Mouse (Mus musculus) neural tube, embryonic 15.5 days (tissue): ENCODE results near the gene Ern1. TPM values are rescaled to one million over a fixed set of nuclear protein-coding genes. Genes with fewer than 3 reads are reported as not detected.

Experiments
- ATAC-seq: fragments of 200-750 bp; cut with Nextera tagmentation; 2 replicates; pipeline ENCODE4 v1.8.0; 2017; ENCODE audit warnings: mild to moderate bottlenecking, moderate TSS enrichment, moderate library complexity; ENCODE audit not compliant: low FRiP score
- H3K27ac ChIP-seq: fragments of 300-500 bp; sonication (generic); replicated peaks from 2 replicates; pipeline ENCODE4 v1.5.1; 2015; ENCODE audit warnings: mild to moderate bottlenecking, inconsistent platforms
- H3K27me3 ChIP-seq: fragments of 300-500 bp; sonication (generic); replicated peaks from 2 replicates; pipeline ENCODE4 v1.6.1; 2015; ENCODE audit warnings: inconsistent platforms
- H3K36me3 ChIP-seq: fragments of 300-500 bp; sonication (generic); 2 replicates; pipeline ENCODE4 v1.6.1; 2015; ENCODE audit warnings: inconsistent platforms
- H3K4me1 ChIP-seq: fragments of 300-500 bp; sonication (generic); 2 replicates; pipeline ENCODE4 v1.6.1; 2015; ENCODE audit warnings: inconsistent platforms
- H3K4me2 ChIP-seq: fragments of 300-500 bp; sonication (generic); 2 replicates; pipeline ENCODE4 v1.6.1; 2015; ENCODE audit warnings: inconsistent platforms, mild to moderate bottlenecking, moderate library complexity
- H3K4me3 ChIP-seq: fragments of 300-500 bp; sonication (generic); replicated peaks from 2 replicates; pipeline ENCODE4 v1.5.1; 2015; ENCODE audit warnings: mild to moderate bottlenecking, inconsistent platforms
- H3K9ac ChIP-seq: fragments of 300-500 bp; sonication (generic); replicated peaks from 2 replicates; pipeline ENCODE4 v1.6.1; 2015; ENCODE audit warnings: mild to moderate bottlenecking, inconsistent platforms
- H3K9me3 ChIP-seq: fragments of 300-500 bp; sonication (generic); replicated peaks from 2 replicates; pipeline ENCODE4 v1.6.1; 2016; ENCODE audit warnings: inconsistent platforms
- WGBS: fragments of 180-500 bp; shearing (Covaris S2); methylation state at CpG from one replicate; pipeline ENCODE4 v1.1.7; 2015; ENCODE audit warnings: mixed read lengths; 5-methylcytosine and 5-hydroxymethylcytosine counted together
- polyA plus RNA-seq: library from polyadenylated mRNA; unstranded; fragments of >200 nt; fragmentation: Nextera tagmentation; extraction: Ambion mirVana; gene quantifications from 2 replicates; pipeline ENCODE4 v1.2.1, GENCODE M21; 2015

Ern1 gene
- polyA plus RNA-seq, 1 experiment from 2014 or later: 4.1 TPM

GRCm38 (mm10) chr11:106353188-106353587 is 134.5 kb downstream of the Ern1 start, which contains the start of gene Scn4a:
TSS of gene Scn4a (minus strand) at chr11:106353288.
- Histone ChIP-seq H3K9ac (no peak within 1 kb of the TSS), H3K4me2 (no peak within 1 kb of the TSS), H3K27ac (no peak within 1 kb of the TSS), H3K4me3 (no peak within 1 kb of the TSS), H3K4me1 (no peaks in the 10 kb centered on the region), H3K9me3 (no peaks in the 10 kb centered on the region), H3K36me3 (no peaks in the 10 kb centered on the region), H3K27me3 (no peaks in the 10 kb centered on the region)
- WGBS: 91% methylated on average over 12 of the region's 12 CpGs
- no peak for ATAC-seq

GRCm38 (mm10) chr11:106351941-106352340 is 135.7 kb downstream of the Ern1 start:
- H3K9me3 ChIP-seq: no peaks in the 10 kb centered on the region
- ATAC-seq: no peak
- H3K9ac ChIP-seq: no peak overlapping the region
- 77% methylated on average over 4 of the region's 4 CpGs for whole genome bisulfite sequencing
- no peak overlapping the region for H3K27ac ChIP-seq
- no peaks in the 10 kb centered on the region for H3K27me3 ChIP-seq
- no peak overlapping the region for H3K4me3 ChIP-seq
- H3K4me1 ChIP-seq: no peaks in the 10 kb centered on the region
- H3K4me2 ChIP-seq: no peak overlapping the region
- H3K36me3 ChIP-seq: no peaks in the 10 kb centered on the region

GRCm38 (mm10) chr11:106351253-106351652 is 136.4 kb downstream of the Ern1 start:
- Histone ChIP-seq H3K4me2 (no peak overlapping the region), H3K36me3 (no peaks in the 10 kb centered on the region), H3K4me1 (no peaks in the 10 kb centered on the region), H3K27me3 (no peaks in the 10 kb centered on the region), H3K9me3 (no peaks in the 10 kb centered on the region), H3K9ac (no peak overlapping the region), H3K27ac (no peak overlapping the region), H3K4me3 (no peak overlapping the region)
- no peak for ATAC-seq
- 69% methylated on average over 3 of the region's 3 CpGs for WGBS

- 69% methylated on average over 5 of the region's 5 CpGs for WGBS
- no peaks in the 10 kb centered on the region for H3K27me3 ChIP-seq
- H3K4me2 ChIP-seq: no peak overlapping the region
- no peak overlapping the region for H3K27ac ChIP-seq
- no peaks in the 10 kb centered on the region for H3K4me1 ChIP-seq
- ATAC-seq: no peak
- H3K36me3 ChIP-seq: no peaks in the 10 kb centered on the region
- H3K4me3 ChIP-seq: no peak overlapping the region
- no peaks in the 10 kb centered on the region for H3K9me3 ChIP-seq
- no peak overlapping the region for H3K9ac ChIP-seq
Measured at GRCm38 (mm10) chr11:106350853-106351252, 136.8 kb downstream of the Ern1 start.

GRCm38 (mm10) chr11:106349772-106350171 is 137.9 kb downstream of the Ern1 start:
- no peak overlapping the region for H3K4me2 ChIP-seq
- no peaks in the 10 kb centered on the region for H3K36me3 ChIP-seq
- no peaks in the 10 kb centered on the region for H3K9me3 ChIP-seq
- H3K27ac ChIP-seq: no peak overlapping the region
- WGBS: 90% methylated on average over 6 of the region's 6 CpGs
- no peak for ATAC-seq
- no peaks in the 10 kb centered on the region for H3K4me1 ChIP-seq
- H3K4me3 ChIP-seq: no peak overlapping the region
- no peak overlapping the region for H3K9ac ChIP-seq
- H3K27me3 ChIP-seq: no peaks in the 10 kb centered on the region

GRCm38 (mm10) chr11:106344910-106345309 is 142.7 kb downstream of the Ern1 start:
- no peaks in the 10 kb centered on the region for H3K27me3 ChIP-seq
- no peak overlapping the region for H3K27ac ChIP-seq
- no peaks in the 10 kb centered on the region for H3K9me3 ChIP-seq
- H3K9ac ChIP-seq: no peak overlapping the region
- ATAC-seq: no peak
- H3K4me2 ChIP-seq: no peak overlapping the region
- no peak overlapping the region for H3K4me3 ChIP-seq
- no peaks in the 10 kb centered on the region for H3K4me1 ChIP-seq
- H3K36me3 ChIP-seq: no peaks in the 10 kb centered on the region
- 59% methylated on average over 6 of the region's 6 CpGs for WGBS

Other genes with a start within 250 kb of the Ern1 start
- 31.1 and 40.6 TPM in 2 replicates for gene Ftsj3, start 231.8 kb downstream of the Ern1 start, polyA plus RNA-seq
- 328 and 329 TPM in 2 replicates for gene Psmc5, start 231.7 kb downstream of the Ern1 start, polyA plus RNA-seq
- 14.2 and 29.1 TPM in 2 replicates for gene Smarcd2, start 214.9 kb downstream of the Ern1 start, polyA plus RNA-seq
- gene Tcam1, start 211.2 kb downstream of the Ern1 start, polyA plus RNA-seq: 0.15 and 0.29 TPM in 2 replicates
- not detected in 2 replicates for gene Gh, start 186.0 kb downstream of the Ern1 start, polyA plus RNA-seq
- gene Cd79b, start 173.1 kb downstream of the Ern1 start, polyA plus RNA-seq: 0.92 and 3.9 TPM in 2 replicates
- gene Scn4a, start 134.6 kb downstream of the Ern1 start, polyA plus RNA-seq: 0.08 and 0.18 TPM in 2 replicates
- 0.23 and 0.41 TPM in 2 replicates for gene Prr29, start 122.4 kb downstream of the Ern1 start, polyA plus RNA-seq
- gene Icam2, start 99.8 kb downstream of the Ern1 start, polyA plus RNA-seq: 14.8 and 27.6 TPM in 2 replicates
- 31.6 and 35.1 TPM in 2 replicates for gene Tex2, start 125.6 kb upstream of the Ern1 start, polyA plus RNA-seq